Mouse (Mus musculus): ENCODE results near the gene Gm37240.

Gm37240 gene

GRCm38 (mm10) chr3:85748863-85749262, 138.5 kb downstream of the Gm37240 start:
- no peak for DNase-seq (ENCODE audit: low spot score)

- DNase-seq (ENCODE audit: low spot score) = no peak
These were observed 141.2 kb downstream of the Gm37240 start for GRCm38 (mm10) chr3:85746116-85746515.

GRCm38 (mm10) chr3:85741767-85742166, 145.6 kb downstream of the Gm37240 start:
- DNase-seq (ENCODE audit: low spot score) = no peak

GRCm38 (mm10) chr3:85738591-85738990, 148.7 kb downstream of the Gm37240 start:
- no peak for DNase-seq (ENCODE audit: low spot score)

- DNase-seq (ENCODE audit: low spot score) = no peak
These were observed 153.2 kb downstream of the Gm37240 start for GRCm38 (mm10) chr3:85733939-85734729.

- DNase-seq (ENCODE audit: low spot score) = no peak
These were observed 160.1 kb downstream of the Gm37240 start for GRCm38 (mm10) chr3:85727171-85727570.

- DNase-seq (ENCODE audit: low spot score) = no peak
These were observed 161.3 kb downstream of the Gm37240 start for GRCm38 (mm10) chr3:85725971-85726370.

- DNase-seq (ENCODE audit: low spot score) = no peak
These were observed 162.2 kb downstream of the Gm37240 start for GRCm38 (mm10) chr3:85725110-85725509.

GRCm38 (mm10) chr3:85722581-85722980, 164.7 kb downstream of the Gm37240 start:
- DNase-seq (ENCODE audit: low spot score) = no peak

GRCm38 (mm10) chr3:85715764-85716297, 171.5 kb downstream of the Gm37240 start:
- DNase-seq (ENCODE audit: low spot score) = no peak

GRCm38 (mm10) chr3:85713936-85714709, 173.2 kb downstream of the Gm37240 start:
- DNase-seq (ENCODE audit: low spot score) = no peak

- DNase-seq (ENCODE audit: low spot score) = no peak
These were observed 176.6 kb downstream of the Gm37240 start for GRCm38 (mm10) chr3:85710695-85711094.

GRCm38 (mm10) chr3:85707421-85707820, 179.9 kb downstream of the Gm37240 start:
- DNase-seq (ENCODE audit: low spot score) = no peak

- DNase-seq (ENCODE audit: low spot score) = no peak
These were observed 184.0 kb downstream of the Gm37240 start for GRCm38 (mm10) chr3:85703141-85703882.

- DNase-seq (ENCODE audit: low spot score) = no peak
These were observed 188.8 kb downstream of the Gm37240 start for GRCm38 (mm10) chr3:85698496-85698895.

- DNase-seq (ENCODE audit: low spot score) = no peak
These were observed 192.3 kb downstream of the Gm37240 start for GRCm38 (mm10) chr3:85695056-85695455.

GRCm38 (mm10) chr3:85693013-85693412, 194.3 kb downstream of the Gm37240 start:
- DNase-seq (ENCODE audit: low spot score) = no peak

GRCm38 (mm10) chr3:85691134-85691533, 196.2 kb downstream of the Gm37240 start:
- DNase-seq (ENCODE audit: low spot score) = no peak

GRCm38 (mm10) chr3:85688341-85688740, 199.0 kb downstream of the Gm37240 start:
- no peak for DNase-seq (ENCODE audit: low spot score)

- no peak for DNase-seq (ENCODE audit: low spot score)
These were observed 202.0 kb downstream of the Gm37240 start for GRCm38 (mm10) chr3:85685271-85685670.

GRCm38 (mm10) chr3:85683618-85684017, 203.7 kb downstream of the Gm37240 start:
- DNase-seq (ENCODE audit: low spot score) = no peak

- DNase-seq (ENCODE audit: low spot score) = no peak
These were observed 206.2 kb downstream of the Gm37240 start for GRCm38 (mm10) chr3:85681136-85681535.
